In the genomic region with DNA sequence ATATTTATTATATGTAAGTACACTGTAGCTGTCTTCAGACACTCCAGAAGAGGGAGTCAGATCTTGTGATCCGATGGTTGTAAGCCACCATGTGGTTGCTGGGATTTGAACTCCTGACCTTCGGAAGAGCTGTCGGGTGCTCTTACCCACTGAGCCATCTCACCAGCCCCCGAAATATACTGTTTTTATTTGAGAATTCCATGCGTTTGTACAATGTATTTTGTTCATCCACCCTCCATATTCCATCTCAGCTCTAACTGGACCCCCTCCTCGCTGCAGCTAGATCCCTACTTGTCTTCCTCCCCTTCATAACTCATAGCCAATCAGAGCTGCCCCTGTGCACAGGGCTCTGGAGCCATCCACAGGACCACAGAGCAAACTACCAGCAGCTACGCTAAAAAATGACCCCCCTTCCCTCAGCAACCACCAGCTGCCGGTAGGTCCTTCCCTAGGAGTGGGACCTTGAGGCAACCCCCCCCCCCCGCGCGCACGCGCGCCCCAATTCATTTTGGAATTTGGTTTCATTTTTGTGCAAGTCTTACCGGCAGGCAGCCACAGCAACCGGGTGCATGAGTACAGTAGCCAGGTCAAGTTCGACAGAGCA, we compare ENCODE assay signal across 7 mouse cellular contexts. TPM values are rescaled to one million over a fixed set of nuclear protein-coding genes. Genes with fewer than 3 reads are reported as not detected.
DNase-seq lines count a peak whose midpoint lies in the region; ATAC-seq and TF ChIP-seq lines count a peak whose summit lies in the region.

No protein-coding gene starts in this region.

- H3K27ac ChIP-seq in forebrain, embryonic 13.5 days, result no peak overlapping the region
- H3K27ac ChIP-seq in hindbrain, embryonic 12.5 days, result no peak overlapping the region

- peaks cover 2% of the 10 kb centered on the region; the same call in 1 of the 2 replicates for H3K27me3 ChIP-seq in G1E (ENCODE audit: insufficient read depth, low read length)
- H3K27me3 ChIP-seq in forebrain, embryonic 13.5 days, result no peaks in the 10 kb centered on the region
- H3K27me3 ChIP-seq in hindbrain, embryonic 12.5 days, result no peaks in the 10 kb centered on the region
- no peaks in the 10 kb centered on the region for H3K27me3 ChIP-seq in myocyte (ENCODE audit: control insufficient read depth, insufficient read depth, insufficient read length)

- H3K4me3 ChIP-seq in G1E (ENCODE audit: low read depth, low read length) (peak overlapping the region; percentile 70), myocyte (peak overlapping the region; percentile 25)
- peak overlapping the region; percentile 33 for H3K4me3 ChIP-seq in forebrain, embryonic 13.5 days
- peak overlapping the region; percentile 30 for H3K4me3 ChIP-seq in hindbrain, embryonic 12.5 days

- H3K36me3 ChIP-seq in G1E (replicated peaks) (peaks cover 12% of the 10 kb centered on the region), myocyte (ENCODE audit: control insufficient read depth, insufficient read depth) (peaks cover 7% of the 10 kb centered on the region)
- H3K36me3 ChIP-seq in forebrain, embryonic 13.5 days (ENCODE audit: poor library complexity, severe bottlenecking), result 0 out of 2 replicates have a peak, but pooled peaks cover 8% of the 10 kb centered on the region
- no peaks in the 10 kb centered on the region for H3K36me3 ChIP-seq in hindbrain, embryonic 12.5 days

- no peak for TF ChIP-seq POLR2A in myocyte (IDR thresholded peaks at IDR 0.05; ENCODE audit: insufficient read length, low read depth)

- H3K79me2 ChIP-seq in myocyte (ENCODE audit: control insufficient read depth, insufficient read depth), result no peaks in the 10 kb centered on the region

- TF ChIP-seq CTCF in G1E (IDR thresholded peaks at IDR 0.05; ENCODE audit: low read depth, low read length), result no peak

- no peak overlapping the region for H3ac ChIP-seq in myocyte (ENCODE audit: control insufficient read depth, insufficient read length)

- ATAC-seq in G1E (ENCODE audit: extremely low read depth, insufficient number of reproducible peaks, low FRiP score, poor library complexity, severe bottlenecking), result peak; percentile 37; the same call in 1 of the 2 replicates
- peak; percentile 36 for ATAC-seq in forebrain, embryonic 13.5 days
- ATAC-seq in hindbrain, embryonic 12.5 days (ENCODE audit: low FRiP score), result peak; percentile 24; the same call in 1 of the 2 replicates

- DNase-seq in G1E (ENCODE audit: low spot score) (peak; percentile 53), liver (peak; percentile 50)
- peak; percentile 12 to 25 for DNase-seq in adrenal gland, adult 18-20 months (ENCODE audit: low spot score in 2 of 2)
- DNase-seq in thymus, postnatal 4 days, result peak; percentile 30

- H3K9ac ChIP-seq in forebrain, embryonic 13.5 days, result no peak overlapping the region
- no peak overlapping the region for H3K9ac ChIP-seq in hindbrain, embryonic 12.5 days

- H3K9me3 ChIP-seq in G1E (replicated peaks), result no peaks in the 10 kb centered on the region
- H3K9me3 ChIP-seq in forebrain, embryonic 13.5 days (replicated peaks), result no peaks in the 10 kb centered on the region
- H3K9me3 ChIP-seq in hindbrain, embryonic 12.5 days (replicated peaks), result no peaks in the 10 kb centered on the region

- WGBS in forebrain, embryonic 13.5 days, result 36% methylated on average over 17 of the region's 17 CpGs
- 27% methylated on average over 17 of the region's 17 CpGs for WGBS in hindbrain, embryonic 12.5 days

- peak overlapping the region; percentile 55 for H3K4me2 ChIP-seq in forebrain, embryonic 13.5 days
- peak overlapping the region; percentile 51 for H3K4me2 ChIP-seq in hindbrain, embryonic 12.5 days (replicated peaks)
- H3K4me2 ChIP-seq in myocyte (ENCODE audit: low read depth), result peak overlapping the region; percentile 74

- H3K4me1 ChIP-seq in G1E (ENCODE audit: insufficient read depth, low read depth, low read length), result peaks cover 14% of the 10 kb centered on the region
- H3K4me1 ChIP-seq in forebrain, embryonic 13.5 days, result peaks cover 14% of the 10 kb centered on the region; the same call in 1 of the 2 replicates
- peaks cover 11% of the 10 kb centered on the region; the same call in 1 of the 2 replicates for H3K4me1 ChIP-seq in hindbrain, embryonic 12.5 days

TF ChIP-seq in myocyte, 11 proteins besides CTCF, POLR2A, EP300 and RAD21:
- TF ChIP-seq E2F4 (IDR thresholded peaks at IDR 0.05; ENCODE audit: insufficient read depth), result no peak

RNA-seq across cellular contexts. Expression of a gene that starts 38.7 kb away (rescaled TPM):
- total RNA-seq in G1E (2014; fragmentation: Nextera tagmentation), result 19.5 and 25.8 TPM in 2 replicates
- total RNA-seq in G1E (2017), result 20.0 and 27.1 TPM in 2 replicates
- polyA plus RNA-seq in G1E (2012), result 0.70 and 1.3 TPM in 2 replicates
- total RNA-seq in adrenal gland, adult 18-20 months (2021), result 10 to 100 TPM; 24.3 to 34.4 TPM
- 31.4 and 32.3 TPM in 2 replicates for polyA plus RNA-seq in forebrain, embryonic 13.5 days (2015; fragmentation: Nextera tagmentation; extraction: Ambion mirVana)
- 51.9 and 52.8 TPM in 2 replicates for polyA plus RNA-seq in hindbrain, embryonic 12.5 days (2016; fragmentation: Nextera tagmentation; extraction: Ambion mirVana)
- 11.2 TPM for polyA plus RNA-seq in myocyte (2012; fragmentation: generic; extraction: Trizol)
